In the genomic region with DNA sequence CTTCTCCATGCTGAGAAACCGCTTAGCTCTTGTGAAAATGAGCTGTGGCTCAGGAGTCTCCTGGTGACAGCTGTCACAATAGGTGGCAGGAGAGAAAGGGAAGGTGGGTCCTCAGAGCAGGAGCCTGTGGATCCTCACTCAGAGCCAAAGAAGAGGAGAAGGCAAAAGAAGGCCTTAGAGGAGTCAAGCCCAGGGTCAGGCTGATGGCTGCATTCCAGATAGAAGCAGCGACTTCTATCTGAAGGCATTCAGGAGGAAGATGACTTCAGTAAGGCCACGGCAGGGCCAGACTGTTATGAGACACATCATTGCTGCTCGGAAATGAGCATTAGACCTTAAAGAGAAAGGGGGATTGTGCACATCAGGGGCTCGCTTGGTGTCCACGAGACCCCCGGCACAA, we compare ENCODE assay signal across 13 mouse cellular contexts.
"Had no signal": no experiment of that assay in that cellular context is flagged by ENCODE, and none has a peak within 500 bp of the region (broad histone marks: within the 10 kb centered on the region; RNA-seq: fewer than 3 reads in every experiment).

No protein-coding gene starts in this region.

- H3K27me3 ChIP-seq: limb, embryonic 15.5 days; lung, embryonic 15.5 days; neural tube, embryonic 15.5 days had no signal

- ATAC-seq: liver, embryonic 12.5 days had no signal

- H3K4me3 ChIP-seq: limb, embryonic 15.5 days; liver, embryonic 12.5 days; lung, embryonic 15.5 days; midbrain, embryonic 10.5 days; myocyte; neural tube, embryonic 15.5 days had no signal

- DNase-seq: kidney, adult 8-10 months; layer of hippocampus, postnatal 36 days; lung, postnatal 36 days; midbrain, embryonic 14.5 days; right cerebral cortex, adult 18-20 months; right cerebral cortex, postnatal 25 days; thymus, postnatal 36 days had no signal

- H3K4me2 ChIP-seq: limb, embryonic 15.5 days; liver, embryonic 12.5 days; lung, embryonic 15.5 days; neural tube, embryonic 15.5 days had no signal

- H3K9me3 ChIP-seq: limb, embryonic 15.5 days; liver, embryonic 12.5 days; lung, embryonic 15.5 days; midbrain, embryonic 10.5 days; neural tube, embryonic 15.5 days had no signal

- H3K36me3 ChIP-seq: limb, embryonic 15.5 days; liver, embryonic 12.5 days; lung, embryonic 15.5 days; midbrain, embryonic 10.5 days; neural tube, embryonic 15.5 days had no signal

- H3K27ac ChIP-seq: limb, embryonic 15.5 days; liver, embryonic 12.5 days; lung, embryonic 15.5 days; midbrain, embryonic 10.5 days; neural tube, embryonic 15.5 days had no signal

- H3K9ac ChIP-seq: limb, embryonic 15.5 days; liver, embryonic 12.5 days; lung, embryonic 15.5 days; neural tube, embryonic 15.5 days had no signal

- H3K4me1 ChIP-seq: limb, embryonic 15.5 days; liver, embryonic 12.5 days; lung, embryonic 15.5 days; midbrain, embryonic 10.5 days; neural tube, embryonic 15.5 days had no signal
